Mouse (Mus musculus): Measurements from ENCODE around the gene Olfr951. TPM values are rescaled to one million over a fixed set of nuclear protein-coding genes. Genes with fewer than 3 reads are reported as not detected.

The Olfr951 gene
- not detected in 2 replicates for polyA plus RNA-seq (2012; rRNA removed)
- polyA plus RNA-seq (2014; fragmentation: Nextera tagmentation; extraction: Ambion mirVana) = not detected in 2 replicates

GRCm38 (mm10) chr9:39387110-39387509 is at the start of gene Olfr951:
TSS of gene Olfr951 (plus strand) at chr9:39387410.
- Histone ChIP-seq H3K9me3 (ENCODE audit: control insufficient read depth, low read length) (no peaks in the 10 kb centered on the region), H3K4me2 (ENCODE audit: low read depth) (no peak within 1 kb of the TSS), H3K27me3 (ENCODE audit: control insufficient read depth, insufficient read depth, low read length) (no peaks in the 10 kb centered on the region), H3K4me1 (replicated peaks; ENCODE audit: control insufficient read depth in 2 of 2, insufficient read depth in 2 of 2, low read length in 1 of 2) (no peaks in the 10 kb centered on the region), H3K9ac (replicated peaks) (no peak within 1 kb of the TSS), H3K4me3 (ENCODE audit: insufficient read depth in 1 of 2, low read depth in 2 of 2, low read length in 2 of 2) (no peak within 1 kb of the TSS), H3K36me3 (replicated peaks; ENCODE audit: control insufficient read depth, insufficient read depth, low read depth) (no peaks in the 10 kb centered on the region), H3K27ac (no peak within 1 kb of the TSS)
- no peak for DNase-seq (ENCODE audit: low read depth in 3 of 3, low spot score in 3 of 3)
- 77% methylated on average over 2 of the region's 2 CpGs for WGBS (ENCODE audit: insufficient replicate concordance)
- no peak for ATAC-seq (ENCODE audit: insufficient read depth)
- no peak for TF ChIP-seq CTCF (IDR thresholded peaks at IDR 0.05; ENCODE audit: low read depth)
- TF ChIP-seq EP300 (IDR thresholded peaks at IDR 0.05; ENCODE audit: low read depth) = no peak

- H3K9ac ChIP-seq (replicated peaks) = no peak within 1 kb of the TSS
- TF ChIP-seq EP300 (IDR thresholded peaks at IDR 0.05; ENCODE audit: low read depth) (no peak), CTCF (IDR thresholded peaks at IDR 0.05; ENCODE audit: low read depth) (no peak)
- no peak within 1 kb of the TSS for H3K4me3 ChIP-seq (ENCODE audit: insufficient read depth in 1 of 2, low read depth in 2 of 2, low read length in 2 of 2)
- H3K36me3 ChIP-seq (replicated peaks; ENCODE audit: control insufficient read depth, insufficient read depth, low read depth) = no peaks in the 10 kb centered on the region
- ATAC-seq (ENCODE audit: insufficient read depth) = no peak
- no peak for DNase-seq (ENCODE audit: low read depth in 3 of 3, low spot score in 3 of 3)
- no peak within 1 kb of the TSS for H3K27ac ChIP-seq
- H3K4me1 ChIP-seq (replicated peaks; ENCODE audit: control insufficient read depth in 2 of 2, insufficient read depth in 2 of 2, low read length in 1 of 2) = no peaks in the 10 kb centered on the region
- H3K27me3 ChIP-seq (ENCODE audit: control insufficient read depth, insufficient read depth, low read length) = no peaks in the 10 kb centered on the region
- H3K4me2 ChIP-seq (ENCODE audit: low read depth) = no peak within 1 kb of the TSS
- H3K9me3 ChIP-seq (ENCODE audit: control insufficient read depth, low read length) = no peaks in the 10 kb centered on the region
Measured at GRCm38 (mm10) chr9:39427048-39427447, 39.8 kb downstream of the Olfr951 start, which contains the start of gene Olfr952. TSS of gene Olfr952 (minus strand) at chr9:39427148.

Other genes with a start within 250 kb of the Olfr951 start
- gene Olfr943, start 221.1 kb upstream of the Olfr951 start, polyA plus RNA-seq (2012; rRNA removed) = not detected in 2 replicates
- gene Olfr943, start 221.1 kb upstream of the Olfr951 start, polyA plus RNA-seq (2014; fragmentation: Nextera tagmentation; extraction: Ambion mirVana) = not detected in 2 replicates
- gene Olfr944, start 185.5 kb upstream of the Olfr951 start, polyA plus RNA-seq (2012; rRNA removed) = not detected in 2 replicates
- not detected in 2 replicates for gene Olfr944, start 185.5 kb upstream of the Olfr951 start, polyA plus RNA-seq (2014; fragmentation: Nextera tagmentation; extraction: Ambion mirVana)
- gene Olfr1537, start 137.4 kb upstream of the Olfr951 start, polyA plus RNA-seq (2012; rRNA removed) = not detected in 2 replicates
- not detected in 2 replicates for gene Olfr1537, start 137.4 kb upstream of the Olfr951 start, polyA plus RNA-seq (2014; fragmentation: Nextera tagmentation; extraction: Ambion mirVana)
- not detected in 2 replicates for gene Olfr945, start 110.6 kb upstream of the Olfr951 start, polyA plus RNA-seq (2012; rRNA removed)
- gene Olfr945, start 110.6 kb upstream of the Olfr951 start, polyA plus RNA-seq (2014; fragmentation: Nextera tagmentation; extraction: Ambion mirVana) = not detected in 2 replicates
- gene Olfr948, start 61.4 kb upstream of the Olfr951 start, polyA plus RNA-seq (2012; rRNA removed) = not detected in 2 replicates
- not detected in 2 replicates for gene Olfr948, start 61.4 kb upstream of the Olfr951 start, polyA plus RNA-seq (2014; fragmentation: Nextera tagmentation; extraction: Ambion mirVana)
- not detected in 2 replicates for gene Olfr952, start 39.7 kb downstream of the Olfr951 start, polyA plus RNA-seq (2012; rRNA removed)
- not detected in 2 replicates for gene Olfr952, start 39.7 kb downstream of the Olfr951 start, polyA plus RNA-seq (2014; fragmentation: Nextera tagmentation; extraction: Ambion mirVana)
- gene Olfr954, start 69.3 kb downstream of the Olfr951 start, polyA plus RNA-seq (2012; rRNA removed) = not detected in 2 replicates
- gene Olfr954, start 69.3 kb downstream of the Olfr951 start, polyA plus RNA-seq (2014; fragmentation: Nextera tagmentation; extraction: Ambion mirVana) = not detected in 2 replicates
- gene Olfr955, start 84.5 kb downstream of the Olfr951 start, polyA plus RNA-seq (2012; rRNA removed) = not detected in 2 replicates
- gene Olfr955, start 84.5 kb downstream of the Olfr951 start, polyA plus RNA-seq (2014; fragmentation: Nextera tagmentation; extraction: Ambion mirVana) = not detected in 2 replicates
- not detected in 2 replicates for gene Olfr44, start 106.6 kb downstream of the Olfr951 start, polyA plus RNA-seq (2012; rRNA removed)
- gene Olfr44, start 106.6 kb downstream of the Olfr951 start, polyA plus RNA-seq (2014; fragmentation: Nextera tagmentation; extraction: Ambion mirVana) = not detected in 2 replicates
- gene Olfr957, start 128.4 kb downstream of the Olfr951 start, polyA plus RNA-seq (2012; rRNA removed) = not detected in 2 replicates
- gene Olfr957, start 128.4 kb downstream of the Olfr951 start, polyA plus RNA-seq (2014; fragmentation: Nextera tagmentation; extraction: Ambion mirVana) = not detected in 2 replicates
- not detected in 2 replicates for gene Olfr958, start 166.6 kb downstream of the Olfr951 start, polyA plus RNA-seq (2012; rRNA removed)
- gene Olfr958, start 166.6 kb downstream of the Olfr951 start, polyA plus RNA-seq (2014; fragmentation: Nextera tagmentation; extraction: Ambion mirVana) = not detected in 2 replicates
- not detected in 2 replicates for gene Olfr959, start 188.2 kb downstream of the Olfr951 start, polyA plus RNA-seq (2012; rRNA removed)
- not detected in 2 replicates for gene Olfr959, start 188.2 kb downstream of the Olfr951 start, polyA plus RNA-seq (2014; fragmentation: Nextera tagmentation; extraction: Ambion mirVana)
- gene AW551984, start 217.0 kb downstream of the Olfr951 start, polyA plus RNA-seq (2012; rRNA removed) = 1.0 and 1.3 TPM in 2 replicates
- gene AW551984, start 217.0 kb downstream of the Olfr951 start, polyA plus RNA-seq (2014; fragmentation: Nextera tagmentation; extraction: Ambion mirVana) = 1.5 and 2.1 TPM in 2 replicates
- not detected in 2 replicates for gene Olfr148, start 223.2 kb downstream of the Olfr951 start, polyA plus RNA-seq (2012; rRNA removed)
- gene Olfr148, start 223.2 kb downstream of the Olfr951 start, polyA plus RNA-seq (2014; fragmentation: Nextera tagmentation; extraction: Ambion mirVana) = not detected in 2 replicates
- not detected in 2 replicates for gene Olfr960, start 234.0 kb downstream of the Olfr951 start, polyA plus RNA-seq (2012; rRNA removed)
- not detected in 2 replicates for gene Olfr960, start 234.0 kb downstream of the Olfr951 start, polyA plus RNA-seq (2014; fragmentation: Nextera tagmentation; extraction: Ambion mirVana)

Data from liver, embryonic 14.5 days (tissue).